Mouse (Mus musculus) embryonic facial prominence, embryonic 15.5 days (tissue): ENCODE data around the gene Sulf2. TPM values are rescaled to one million over a fixed set of nuclear protein-coding genes. Genes with fewer than 3 reads are reported as not detected.

Experiments used
- ATAC-seq: fragments of 200-750 bp; cut with Nextera tagmentation; 2 replicates; pipeline ENCODE4 v1.8.0; 2017; ENCODE audit warnings: low read depth, moderate TSS enrichment; ENCODE audit not compliant: insufficient number of reproducible peaks, low FRiP score, low TSS enrichment
- H3K27ac ChIP-seq: fragments of 300-500 bp; sonication (generic); replicated peaks from 2 replicates; pipeline ENCODE4 v1.5.1; 2015; ENCODE audit warnings: mild to moderate bottlenecking, inconsistent platforms
- H3K27me3 ChIP-seq: fragments of 300-500 bp; sonication (generic); 2 replicates; pipeline ENCODE4 v1.6.1; 2015; ENCODE audit warnings: inconsistent platforms
- H3K36me3 ChIP-seq: fragments of 300-500 bp; sonication (generic); 2 replicates; pipeline ENCODE4 v1.6.1; 2015; ENCODE audit warnings: mild to moderate bottlenecking, inconsistent platforms
- H3K4me1 ChIP-seq: fragments of 300-500 bp; sonication (generic); 2 replicates; pipeline ENCODE4 v1.6.1; 2015; ENCODE audit warnings: inconsistent platforms
- H3K4me2 ChIP-seq: fragments of 300-500 bp; sonication (generic); replicated peaks from 2 replicates; pipeline ENCODE4 v1.6.1; 2015; ENCODE audit warnings: mild to moderate bottlenecking, inconsistent platforms
- H3K4me3 ChIP-seq: fragments of 300-500 bp; sonication (generic); replicated peaks from 2 replicates; pipeline ENCODE4 v1.5.1; 2015; ENCODE audit warnings: mild to moderate bottlenecking, inconsistent platforms
- H3K9ac ChIP-seq: fragments of 300-500 bp; sonication (generic); 2 replicates; pipeline ENCODE4 v1.6.1; 2015; ENCODE audit warnings: inconsistent platforms
- H3K9me3 ChIP-seq: fragments of 300-500 bp; sonication (generic); replicated peaks from 2 replicates; pipeline ENCODE4 v1.6.1; 2016; ENCODE audit warnings: inconsistent platforms
- WGBS: fragments of 180-500 bp; shearing (Covaris S2); methylation state at CpG from one replicate; pipeline ENCODE4 v1.1.7; 2015; 5-methylcytosine and 5-hydroxymethylcytosine counted together
- polyA plus RNA-seq: library from polyadenylated mRNA; unstranded; fragments of >200 nt; fragmentation: Nextera tagmentation; extraction: Ambion mirVana; gene quantifications from 2 replicates; pipeline ENCODE4 v1.2.1, GENCODE M21; 2015

Sulf2 gene
- 116 and 138 TPM in 2 replicates for polyA plus RNA-seq

- peak within 1 kb of the TSS; percentile 92 for H3K4me2 ChIP-seq
- WGBS: under 1% methylated on average over 23 of the region's 23 CpGs
- H3K27me3 ChIP-seq: no peaks in the 10 kb centered on the region
- H3K4me3 ChIP-seq: peak within 1 kb of the TSS; percentile 70
- peak within 1 kb of the TSS; percentile 94 for H3K27ac ChIP-seq
- no peaks in the 10 kb centered on the region for H3K36me3 ChIP-seq
- H3K9me3 ChIP-seq: no peaks in the 10 kb centered on the region
- peak; percentile 32; the same call in 1 of the 2 replicates for ATAC-seq
- H3K4me1 ChIP-seq: peaks cover 71% of the 10 kb centered on the region
- peak within 1 kb of the TSS; percentile 75 for H3K9ac ChIP-seq
Measured at GRCm38 (mm10) chr2:166155454-166155815, at the start of gene Sulf2. Gene Sulf2 (minus strand): TSS chr2:166155663.

- Histone ChIP-seq H3K9me3 (no peaks in the 10 kb centered on the region), H3K27ac (no peak overlapping the region), H3K27me3 (no peaks in the 10 kb centered on the region), H3K4me3 (no peak overlapping the region), H3K4me2 (no peak overlapping the region), H3K4me1 (peaks cover 27% of the 10 kb centered on the region), H3K36me3 (no peaks in the 10 kb centered on the region), H3K9ac (no peak overlapping the region)
- ATAC-seq: no peak
- WGBS: 79% methylated on average over 13 of the region's 13 CpGs
Measured at GRCm38 (mm10) chr2:166204174-166204573, 48.7 kb upstream of the Sulf2 start.

DNA sequence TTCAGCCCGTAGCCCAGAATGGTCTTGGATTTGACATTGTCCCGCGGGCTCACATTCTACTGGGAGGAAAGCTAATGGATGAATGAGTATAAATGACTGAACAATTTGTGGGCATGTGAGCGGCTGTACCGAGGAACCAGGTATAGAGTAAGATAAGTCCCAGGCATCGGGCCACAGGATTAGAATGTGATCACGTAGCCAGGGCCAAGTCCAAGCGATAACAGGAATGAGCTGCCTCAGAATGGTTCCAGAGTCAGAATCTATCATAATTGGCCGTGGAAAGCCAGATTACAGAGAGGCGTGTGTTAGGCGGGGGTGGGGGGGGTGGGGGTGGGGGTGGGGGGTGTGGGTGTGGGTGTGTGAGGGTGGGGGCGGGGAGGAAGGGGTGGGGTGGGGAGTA lies 48.2 kb upstream of the Sulf2 start:
- ATAC-seq: no peak
- Histone ChIP-seq H3K4me1 (peaks cover 21% of the 10 kb centered on the region), H3K4me2 (no peak overlapping the region), H3K27ac (no peak overlapping the region), H3K9ac (no peak overlapping the region), H3K4me3 (no peak overlapping the region), H3K9me3 (no peaks in the 10 kb centered on the region), H3K36me3 (no peaks in the 10 kb centered on the region), H3K27me3 (no peaks in the 10 kb centered on the region)
- 56% methylated on average over 12 of the region's 12 CpGs for WGBS

GRCm38 (mm10) chr2:166197964-166198363 lies 42.5 kb upstream of the Sulf2 start:
- WGBS: 46% methylated on average over 7 of the region's 7 CpGs
- Histone ChIP-seq H3K9ac (no peak overlapping the region), H3K4me1 (peaks cover 18% of the 10 kb centered on the region; the same call in 1 of the 2 replicates)

DNA sequence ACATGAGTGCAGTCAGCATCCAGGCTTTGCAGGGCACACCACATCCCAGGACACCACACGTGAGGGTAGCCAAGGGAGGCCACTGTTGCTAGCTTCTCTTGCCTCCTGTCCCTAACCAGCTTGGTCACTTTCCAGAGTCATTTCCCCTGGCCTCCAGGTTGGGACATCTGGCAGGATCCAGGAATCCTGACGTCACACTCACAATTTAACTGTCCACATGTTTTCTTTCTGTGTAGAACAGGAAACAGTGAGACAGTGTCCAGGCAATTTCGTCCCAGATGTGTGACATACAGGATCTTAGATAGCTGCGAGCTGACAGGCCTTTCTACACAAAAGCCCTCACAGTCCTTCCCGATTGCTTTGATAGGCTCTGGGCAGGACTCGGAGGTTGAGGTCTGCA lies 41.6 kb upstream of the Sulf2 start:
- Histone ChIP-seq H3K27ac (no peak overlapping the region), H3K27me3 (no peaks in the 10 kb centered on the region), H3K9me3 (0 out of 2 replicates have a peak, but pooled peaks cover 3% of the 10 kb centered on the region), H3K4me1 (peaks cover 27% of the 10 kb centered on the region; the same call in 1 of the 2 replicates), H3K4me2 (no peak overlapping the region), H3K36me3 (no peaks in the 10 kb centered on the region), H3K9ac (no peak overlapping the region), H3K4me3 (no peak overlapping the region)
- no peak for ATAC-seq
- WGBS: 46% methylated on average over 6 of the region's 6 CpGs

More at GRCm38 (mm10) chr2:166197964-166198363, 42.5 kb upstream of the Sulf2 start:
- no peak overlapping the region for H3K4me2 ChIP-seq
- H3K36me3 ChIP-seq: no peaks in the 10 kb centered on the region
- no peak for ATAC-seq
- no peak overlapping the region for H3K4me3 ChIP-seq
- H3K27ac ChIP-seq: no peak overlapping the region
- H3K9me3 ChIP-seq: 0 out of 2 replicates have a peak, but pooled peaks cover 3% of the 10 kb centered on the region
- no peaks in the 10 kb centered on the region for H3K27me3 ChIP-seq

DNA sequence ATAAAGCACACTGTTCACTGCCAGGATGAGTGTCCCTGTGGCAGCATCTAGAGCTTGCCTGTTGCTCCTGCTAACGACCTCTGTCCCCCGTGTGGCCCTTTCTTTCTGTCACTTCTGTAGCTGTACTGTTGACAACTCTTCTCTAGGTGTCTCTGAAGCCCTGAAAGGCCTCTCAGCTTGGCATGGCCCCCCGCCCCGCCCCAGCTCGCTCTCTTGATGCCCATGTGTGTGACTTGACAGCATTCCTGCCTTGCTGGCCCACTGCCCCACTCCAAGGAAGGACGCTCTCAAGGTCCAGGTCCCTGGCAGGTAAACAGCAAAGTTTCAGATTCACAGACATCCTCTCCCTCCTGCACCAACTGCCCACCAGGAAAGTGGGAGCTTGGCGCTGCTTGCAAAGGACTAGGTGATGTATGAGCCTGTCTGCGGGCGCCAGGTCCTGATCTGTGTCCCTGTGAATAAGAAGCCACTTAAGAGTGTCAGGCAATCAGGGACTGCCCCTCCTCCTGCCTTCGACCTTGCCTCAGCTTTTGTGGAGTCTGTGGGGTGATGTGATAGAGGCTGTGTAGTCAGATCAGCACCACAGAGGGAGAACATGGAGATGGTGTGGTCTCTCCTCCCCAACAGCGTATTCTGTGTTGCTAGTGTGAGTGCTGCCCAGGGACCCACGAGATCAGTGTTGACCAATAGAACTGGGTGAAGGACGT lies 40.8 kb upstream of the Sulf2 start:
- Histone ChIP-seq H3K9me3 (0 out of 2 replicates have a peak, but pooled peaks cover 3% of the 10 kb centered on the region), H3K9ac (no peak overlapping the region), H3K36me3 (no peaks in the 10 kb centered on the region), H3K27me3 (no peaks in the 10 kb centered on the region), H3K27ac (no peak overlapping the region), H3K4me1 (peaks cover 31% of the 10 kb centered on the region; the same call in 1 of the 2 replicates), H3K4me3 (no peak overlapping the region), H3K4me2 (no peak overlapping the region)
- ATAC-seq: no peak
- WGBS: 71% methylated on average over 13 of the region's 13 CpGs

DNA sequence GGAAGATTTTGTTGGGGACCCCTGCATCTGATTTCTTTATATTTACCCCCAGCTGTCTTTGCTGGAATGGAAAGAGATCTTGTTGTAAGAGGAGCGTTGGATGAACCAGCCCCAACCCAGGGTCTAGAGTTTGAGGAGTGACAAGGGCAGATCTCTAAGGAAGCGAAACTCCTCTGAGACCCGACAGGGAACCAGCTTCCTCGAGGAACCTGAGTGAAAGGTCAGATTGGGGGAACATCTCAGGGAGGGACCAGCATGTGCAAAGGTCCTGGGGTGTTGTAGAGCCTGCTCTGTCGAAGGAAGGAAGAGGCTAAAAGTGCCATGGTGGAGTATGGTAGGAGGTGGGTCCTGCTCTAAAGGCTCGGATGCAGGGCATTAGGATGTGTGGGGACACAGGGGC lies 39.6 kb upstream of the Sulf2 start:
- WGBS: 64% methylated on average over 6 of the region's 6 CpGs
- H3K27ac ChIP-seq: no peak overlapping the region
- H3K9ac ChIP-seq: no peak overlapping the region
- no peaks in the 10 kb centered on the region for H3K27me3 ChIP-seq
- H3K4me3 ChIP-seq: no peak overlapping the region
- no peak for ATAC-seq
- H3K4me1 ChIP-seq: peaks cover 40% of the 10 kb centered on the region
- no peak overlapping the region for H3K4me2 ChIP-seq
- no peaks in the 10 kb centered on the region for H3K36me3 ChIP-seq
- 0 out of 2 replicates have a peak, but pooled peaks cover 3% of the 10 kb centered on the region for H3K9me3 ChIP-seq

DNA sequence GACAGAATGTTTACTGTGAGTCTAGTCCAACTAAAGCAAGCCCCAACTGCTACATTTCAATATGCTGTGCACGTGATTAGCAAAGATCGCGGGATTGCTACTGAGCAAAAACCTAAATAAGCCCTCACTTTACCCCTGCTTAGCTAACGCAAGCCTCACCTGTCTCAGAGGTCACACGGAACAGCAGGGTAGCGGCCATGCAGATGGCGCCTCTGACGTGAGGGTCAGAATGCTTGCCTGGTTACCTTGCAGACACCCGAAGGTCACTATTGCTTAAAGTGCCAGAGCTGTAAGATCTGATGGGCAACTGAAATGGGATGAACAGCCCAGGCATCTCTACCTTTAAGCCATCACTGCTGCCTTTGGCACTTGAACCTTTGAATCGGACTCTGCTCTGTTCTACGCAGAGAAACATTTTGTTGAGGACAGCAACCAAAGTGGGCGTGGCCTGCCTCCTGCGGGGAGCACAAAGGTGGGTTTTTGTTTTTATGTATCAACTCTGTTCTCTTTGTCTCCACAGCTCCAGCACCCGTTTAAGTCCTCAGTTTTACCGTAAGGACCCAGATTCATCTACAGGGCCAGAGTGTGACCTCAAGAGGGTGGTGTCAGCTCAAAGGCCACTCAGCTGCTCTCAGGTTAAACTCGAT lies 38.8 kb upstream of the Sulf2 start:
- no peak overlapping the region for H3K4me2 ChIP-seq
- H3K4me1 ChIP-seq: peaks cover 40% of the 10 kb centered on the region
- WGBS: 68% methylated on average over 16 of the region's 16 CpGs
- 0 out of 2 replicates have a peak, but pooled peaks cover 3% of the 10 kb centered on the region for H3K9me3 ChIP-seq
- no peaks in the 10 kb centered on the region for H3K36me3 ChIP-seq
- no peak for ATAC-seq
- H3K9ac ChIP-seq: no peak overlapping the region
- no peaks in the 10 kb centered on the region for H3K27me3 ChIP-seq
- no peak overlapping the region for H3K4me3 ChIP-seq
- no peak overlapping the region for H3K27ac ChIP-seq

- Histone ChIP-seq H3K4me2 (no peak overlapping the region), H3K4me3 (no peak overlapping the region), H3K4me1 (peaks cover 40% of the 10 kb centered on the region), H3K27ac (no peak overlapping the region), H3K9me3 (0 out of 2 replicates have a peak, but pooled peaks cover 3% of the 10 kb centered on the region), H3K36me3 (no peaks in the 10 kb centered on the region), H3K9ac (no peak overlapping the region), H3K27me3 (no peaks in the 10 kb centered on the region)
- WGBS: 92% methylated on average over 3 of the region's 3 CpGs
- ATAC-seq: no peak
Measured at GRCm38 (mm10) chr2:166193509-166193908, 38.0 kb upstream of the Sulf2 start.

DNA sequence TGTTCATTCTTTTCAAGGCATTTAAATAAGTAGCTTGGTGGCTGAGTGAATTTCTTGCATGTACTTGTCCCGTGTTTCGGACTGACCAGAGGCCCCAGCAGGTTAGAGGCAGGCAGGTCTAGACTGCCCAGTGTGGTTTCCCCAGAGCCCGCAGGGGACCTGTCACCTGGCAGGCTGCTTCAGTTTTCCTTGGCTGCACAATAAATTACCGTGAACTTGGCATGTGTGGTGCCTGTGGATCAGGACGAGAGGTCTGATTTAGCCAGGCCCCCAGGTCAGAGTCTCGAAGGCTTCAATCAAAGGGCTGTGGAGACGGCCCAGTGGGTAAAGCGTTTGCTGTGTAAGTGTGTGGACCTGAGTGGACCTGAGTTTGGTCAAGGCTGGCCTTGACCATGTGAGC lies 35.4 kb upstream of the Sulf2 start:
- H3K9me3 ChIP-seq: 0 out of 2 replicates have a peak, but pooled peaks cover 3% of the 10 kb centered on the region
- WGBS: 49% methylated on average over 8 of the region's 8 CpGs
- no peak overlapping the region for H3K4me3 ChIP-seq
- H3K9ac ChIP-seq: no peak overlapping the region
- H3K27ac ChIP-seq: no peak overlapping the region
- H3K36me3 ChIP-seq: no peaks in the 10 kb centered on the region
- no peak for ATAC-seq
- H3K4me2 ChIP-seq: no peak overlapping the region
- peaks cover 34% of the 10 kb centered on the region for H3K4me1 ChIP-seq
- no peaks in the 10 kb centered on the region for H3K27me3 ChIP-seq

GRCm38 (mm10) chr2:166189191-166189590 lies 33.7 kb upstream of the Sulf2 start:
- no peak overlapping the region for H3K27ac ChIP-seq
- no peaks in the 10 kb centered on the region for H3K36me3 ChIP-seq
- no peaks in the 10 kb centered on the region for H3K27me3 ChIP-seq
- H3K4me2 ChIP-seq: no peak overlapping the region
- H3K9me3 ChIP-seq: 0 out of 2 replicates have a peak, but pooled peaks cover 3% of the 10 kb centered on the region
- peaks cover 26% of the 10 kb centered on the region for H3K4me1 ChIP-seq
- no peak overlapping the region for H3K9ac ChIP-seq
- no peak overlapping the region for H3K4me3 ChIP-seq
- WGBS: 94% methylated on average over 11 of the region's 11 CpGs
- no peak for ATAC-seq
